Mouse (Mus musculus): Measurements from ENCODE around the gene Gdpd1.
"Not testable (repeated sequence)": the region's sequence is repeated elsewhere in the genome, so short reads cannot be mapped to it uniquely, and the experiment has no call there.

Gene Gdpd1

DNA sequence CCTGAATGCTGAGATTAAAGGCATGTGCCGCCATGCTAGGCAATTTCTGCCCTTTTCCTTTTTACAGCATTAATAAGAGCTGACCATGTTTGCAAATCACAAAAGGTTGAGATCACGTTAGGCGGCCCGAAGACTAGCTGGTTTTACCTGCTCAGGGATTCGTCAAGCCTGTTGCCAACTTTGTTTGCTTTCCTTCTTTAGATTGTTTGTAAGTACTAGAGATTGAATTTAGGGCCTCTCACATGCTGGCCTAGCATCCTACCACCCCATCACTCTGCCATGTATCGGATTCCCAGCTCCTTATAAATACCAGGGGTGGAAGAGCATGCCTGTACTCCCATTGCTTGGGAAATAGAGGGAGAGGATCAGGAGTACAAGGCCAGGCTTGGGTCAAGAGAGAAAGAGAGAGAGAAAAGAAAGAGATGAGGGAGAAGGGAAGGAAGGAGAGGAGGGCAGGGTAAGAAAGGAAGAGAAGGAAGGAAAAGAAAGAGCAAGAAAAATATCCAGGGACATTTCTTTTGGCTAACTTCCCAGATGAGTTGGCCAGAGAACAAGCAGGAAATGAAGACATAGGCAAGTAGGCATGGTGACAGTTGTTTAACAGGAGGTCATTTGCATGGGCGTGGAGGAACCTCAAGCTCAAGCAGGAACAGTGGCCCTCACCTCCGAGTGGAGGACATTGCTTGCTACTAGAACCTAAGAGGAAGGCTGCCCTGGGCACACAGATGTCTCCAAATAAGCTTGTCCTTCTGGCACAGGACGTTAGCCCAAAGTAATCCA lies 47.6 kb downstream of the Gdpd1 start:
- DNase-seq (ENCODE audit: inconsistent ontology term) = no peak

DNA sequence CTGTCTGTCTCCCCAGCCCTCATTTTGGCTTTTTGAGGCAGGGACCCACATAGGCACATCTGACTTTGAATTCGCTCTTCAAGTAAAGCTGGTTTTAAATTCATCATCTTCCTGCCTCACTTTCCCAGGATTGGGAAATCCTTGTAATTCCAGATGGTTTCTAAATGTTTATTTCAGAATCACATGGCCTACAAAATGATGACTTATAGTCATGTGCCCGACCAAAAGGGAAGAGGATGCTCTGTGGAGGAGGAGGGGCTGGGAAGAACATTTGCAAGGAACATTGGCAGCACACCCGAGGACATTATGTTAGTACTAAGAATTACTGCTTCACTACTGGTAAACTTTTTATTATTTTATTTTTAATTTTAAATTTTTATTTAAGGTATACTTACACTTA lies 48.5 kb downstream of the Gdpd1 start:
- no peak for DNase-seq (ENCODE audit: inconsistent ontology term)

DNA sequence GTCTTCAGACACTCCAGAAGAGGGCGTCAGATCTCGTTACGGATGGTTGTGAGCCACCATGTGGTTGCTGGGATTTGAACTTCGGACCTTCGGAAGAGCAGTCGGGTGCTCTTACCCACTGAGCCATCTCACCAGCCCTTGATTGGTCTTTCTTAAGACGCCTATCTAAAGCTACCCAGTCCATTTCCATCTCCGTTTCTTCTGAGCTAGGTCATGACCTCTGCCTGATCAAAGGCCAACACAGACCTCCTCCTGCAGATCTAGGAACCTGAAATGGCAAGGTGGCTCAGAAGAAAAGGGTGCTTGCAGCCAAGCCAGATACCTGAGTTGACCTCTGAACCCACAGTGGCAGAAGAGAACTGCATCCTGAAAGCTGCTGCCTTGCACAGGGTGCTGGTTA lies 50.6 kb downstream of the Gdpd1 start:
- DNase-seq (ENCODE audit: inconsistent ontology term) = not testable (repeated sequence)

DNA sequence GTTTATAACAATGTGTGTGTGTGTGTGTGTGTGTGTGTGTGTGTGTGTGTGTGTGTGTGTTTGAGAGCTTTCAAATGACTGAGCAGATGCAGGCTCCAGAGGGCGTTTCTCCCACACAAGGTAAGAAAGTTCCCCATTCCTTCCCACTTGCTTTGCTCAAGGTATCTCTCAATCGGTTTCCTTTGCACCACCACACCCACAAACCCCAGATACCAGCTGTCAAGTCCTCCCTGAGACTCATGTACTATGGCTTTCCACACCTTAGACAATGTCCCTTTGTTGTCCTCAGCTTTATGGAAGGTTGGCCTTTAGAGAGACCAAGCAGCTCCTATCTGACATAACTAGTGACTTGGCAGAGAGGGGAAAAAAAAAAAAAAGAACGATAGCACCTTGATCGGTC lies 51.1 kb downstream of the Gdpd1 start:
- DNase-seq (ENCODE audit: inconsistent ontology term) = no peak

DNA sequence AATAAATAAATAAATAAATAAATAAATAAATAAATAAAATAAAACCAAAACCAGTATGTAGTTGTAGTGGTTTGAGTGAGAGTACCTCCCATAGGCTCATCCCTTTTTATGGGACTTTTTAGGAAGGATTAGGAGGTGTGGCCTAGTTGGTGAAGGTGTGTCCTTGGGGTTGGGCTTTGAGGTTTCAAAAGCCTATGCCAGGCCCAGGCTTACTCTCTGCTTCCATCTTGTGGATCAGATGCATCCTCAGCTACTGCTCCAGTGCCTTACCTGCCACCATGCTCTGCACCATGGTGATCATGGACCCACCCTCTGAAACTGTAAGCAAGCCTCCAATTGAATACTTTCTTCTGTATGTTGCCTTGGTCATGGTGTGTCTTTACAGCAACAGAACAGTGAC lies 52.3 kb downstream of the Gdpd1 start:
- DNase-seq (ENCODE audit: inconsistent ontology term) = no peak

DNA sequence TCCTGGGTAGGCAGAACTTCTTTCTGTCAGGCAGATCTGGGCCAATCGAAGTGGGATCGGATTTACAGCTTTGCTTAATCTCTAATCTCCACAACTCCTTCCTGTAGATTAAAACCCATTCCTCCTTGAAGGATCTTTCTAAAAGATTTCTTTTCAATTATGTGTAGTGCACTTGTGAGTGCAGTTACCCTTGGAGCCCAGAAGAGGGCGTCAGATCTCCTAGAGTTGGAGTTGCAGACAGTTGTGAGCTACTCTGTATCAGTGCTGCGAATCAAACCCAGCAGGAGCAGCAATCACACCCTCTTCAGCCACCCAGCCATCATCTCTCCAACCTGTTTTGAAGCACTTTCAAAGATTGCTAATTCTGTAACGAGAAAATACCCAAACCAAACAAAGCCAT lies 53.4 kb downstream of the Gdpd1 start:
- DNase-seq (ENCODE audit: inconsistent ontology term) = no peak

DNA sequence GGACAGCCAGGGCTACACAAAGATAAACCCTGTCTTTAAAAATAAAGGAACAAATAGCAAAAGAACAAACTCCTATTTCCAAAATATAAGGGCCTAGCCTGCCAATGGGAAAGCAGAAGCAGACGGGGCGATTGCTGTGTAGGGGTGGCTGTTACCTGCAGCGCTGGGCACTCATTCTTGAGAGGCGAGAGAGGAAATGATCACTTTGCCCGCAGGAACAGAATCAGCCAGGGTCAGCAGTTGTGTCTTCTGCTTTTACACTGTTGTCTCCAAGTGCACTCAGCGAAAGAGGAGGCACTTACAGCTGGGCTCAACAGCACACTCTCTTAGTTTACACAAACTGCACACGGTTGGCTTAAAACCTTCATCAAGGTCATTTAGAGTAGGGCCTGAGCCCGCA lies 54.4 kb downstream of the Gdpd1 start:
- no peak for DNase-seq (ENCODE audit: inconsistent ontology term)

DNA sequence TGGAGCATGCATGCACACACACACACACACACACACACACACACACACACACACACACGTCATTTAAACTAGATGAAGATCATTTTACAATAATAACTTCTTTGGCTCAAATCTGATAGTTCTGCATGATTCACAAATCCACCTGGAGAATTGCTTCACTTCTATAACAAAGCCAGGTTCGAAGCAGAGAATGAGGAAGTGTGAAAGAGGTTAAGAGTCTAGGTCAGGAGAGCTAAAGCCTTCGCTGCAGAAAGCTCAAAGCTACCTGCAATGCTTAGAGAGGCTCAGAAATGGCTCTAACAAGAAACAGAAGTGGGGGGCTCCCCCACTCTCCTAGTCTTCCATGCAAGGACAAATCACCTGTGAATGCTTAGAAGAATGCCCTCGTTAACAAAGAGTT lies 55.8 kb downstream of the Gdpd1 start:
- no peak for DNase-seq (ENCODE audit: inconsistent ontology term)

DNA sequence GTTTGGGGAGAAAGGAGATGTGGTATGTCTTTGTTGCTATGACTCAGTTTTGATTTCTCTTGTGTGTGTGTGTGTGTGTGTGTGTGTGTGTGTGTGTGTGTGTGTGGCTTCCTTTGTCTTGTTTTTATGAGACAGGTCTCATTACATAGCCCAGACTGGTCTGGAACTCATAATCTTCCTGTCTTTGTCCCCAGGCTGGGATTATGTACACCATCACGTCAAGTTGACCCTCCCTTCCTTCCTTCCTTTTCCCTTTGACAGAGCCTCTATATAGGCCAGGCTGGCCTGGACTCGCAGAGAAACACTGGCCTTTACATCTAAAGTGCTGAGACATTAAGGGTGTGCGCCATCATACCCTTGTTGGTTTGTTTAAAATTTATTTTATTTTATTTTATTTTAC lies 58.2 kb downstream of the Gdpd1 start:
- DNase-seq (ENCODE audit: inconsistent ontology term) = no peak

DNA sequence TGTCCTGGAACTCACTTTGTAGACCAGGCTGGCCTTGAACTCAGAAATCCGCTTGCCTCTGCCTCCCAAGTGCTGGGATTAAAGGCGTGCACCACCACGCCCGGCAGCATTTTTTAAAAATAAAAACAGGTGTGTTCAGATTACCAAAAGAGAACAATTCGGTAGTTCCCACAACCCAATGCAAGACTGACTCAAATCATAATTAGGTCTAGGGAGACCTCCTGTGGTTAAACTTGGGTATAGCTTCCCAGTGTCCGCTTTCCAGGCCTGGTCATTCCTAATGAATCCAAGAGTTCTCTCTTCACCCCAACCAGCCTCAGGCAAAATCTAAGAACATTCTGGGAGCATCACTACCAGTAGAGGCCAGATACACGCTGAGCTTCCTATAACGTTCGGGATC lies 63.4 kb downstream of the Gdpd1 start:
- peak; percentile 67 for DNase-seq (ENCODE audit: inconsistent ontology term)

DNA sequence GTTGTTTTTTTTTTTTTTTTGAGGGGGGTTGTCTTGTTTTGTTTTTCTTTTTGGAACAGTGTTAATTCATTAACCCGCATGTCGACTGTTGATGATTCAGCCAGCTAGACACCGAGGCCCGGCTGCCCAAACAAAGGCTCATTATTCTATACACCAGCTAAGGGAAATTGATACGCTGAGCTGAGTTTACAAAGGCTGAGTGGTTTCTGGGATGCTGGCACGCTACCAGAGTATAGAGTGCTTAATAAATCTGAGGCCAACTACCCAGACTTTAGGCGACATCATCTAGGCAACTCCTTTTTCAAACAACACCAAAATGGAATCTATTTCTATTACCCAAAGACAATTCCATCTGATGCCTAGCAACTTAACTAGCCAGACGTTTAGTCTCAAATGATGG lies 66.5 kb downstream of the Gdpd1 start:
- DNase-seq (ENCODE audit: inconsistent ontology term) = peak; percentile 87

DNA sequence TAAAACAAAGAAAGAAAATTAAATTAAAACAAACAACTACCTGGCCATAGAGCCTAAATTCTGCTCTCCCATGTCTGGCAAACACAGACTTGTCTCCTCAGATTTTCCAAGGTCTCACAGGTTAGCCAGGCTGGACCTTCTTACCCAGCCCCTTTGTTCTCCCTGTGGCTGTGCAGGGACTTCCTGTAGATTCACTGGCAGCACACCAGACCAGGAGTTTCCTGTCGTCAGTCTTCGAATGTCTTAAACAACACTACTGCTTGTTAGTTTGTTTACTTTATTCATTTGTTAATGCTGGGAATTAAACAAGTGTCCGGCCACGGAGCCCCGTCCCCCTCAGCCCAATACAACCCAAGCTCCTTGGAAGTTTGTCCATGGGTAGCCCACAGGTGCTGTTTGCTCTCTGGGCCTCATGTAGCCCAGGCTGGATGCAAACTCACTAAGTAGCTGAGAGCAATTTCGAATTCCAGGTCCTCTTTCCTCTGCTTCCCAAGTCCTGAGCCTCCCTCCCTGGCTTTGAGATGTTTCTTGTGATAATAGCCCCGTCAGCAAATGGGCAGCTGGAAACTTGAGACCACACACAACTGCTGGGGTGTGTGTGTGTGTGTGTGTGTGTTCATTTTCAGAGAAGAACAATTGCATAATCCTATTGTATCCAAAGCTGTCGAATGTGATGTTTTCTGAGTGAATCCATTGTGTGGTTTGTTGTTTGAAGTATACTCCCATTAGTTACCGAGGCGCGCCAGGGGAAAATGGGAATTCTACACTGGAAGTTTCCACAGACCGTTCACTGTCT lies 68.7 kb downstream of the Gdpd1 start:
- no peak for DNase-seq (ENCODE audit: inconsistent ontology term)

DNA sequence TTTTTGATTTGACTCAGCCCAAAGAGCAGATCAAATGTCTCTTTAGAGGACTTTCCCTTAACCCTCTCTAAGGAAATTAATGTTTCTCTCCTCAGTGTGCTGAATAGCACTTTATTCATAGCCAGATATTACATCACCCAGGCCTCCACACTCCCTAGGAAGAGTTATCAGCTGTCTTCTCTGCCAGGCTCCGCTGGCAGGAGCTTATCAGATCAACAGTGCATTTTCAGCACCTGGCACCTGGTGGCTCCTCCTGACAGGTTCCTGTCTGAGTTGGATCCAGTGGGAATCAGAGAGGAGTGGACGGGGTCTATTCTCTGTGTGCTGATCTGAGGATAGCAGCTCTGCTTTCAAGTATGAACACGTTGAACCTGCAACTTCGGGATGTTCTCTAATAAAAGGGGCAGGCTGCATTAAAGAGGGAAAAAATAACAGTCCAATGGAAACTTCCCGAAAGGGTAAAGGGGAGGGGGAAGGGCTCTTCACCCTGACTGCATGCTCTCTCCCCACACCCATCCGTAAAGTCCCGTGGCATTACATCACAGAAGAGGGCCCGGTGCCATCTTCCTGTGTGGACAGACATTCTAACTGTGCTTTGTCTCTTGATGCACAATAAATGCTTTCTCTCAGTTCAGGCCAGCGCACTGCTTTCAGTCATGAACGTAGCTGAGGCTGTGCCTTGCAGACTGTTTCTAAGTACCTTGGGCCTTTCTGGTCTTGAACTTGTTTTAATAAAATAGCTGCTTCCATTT lies 71.6 kb downstream of the Gdpd1 start:
- no peak for DNase-seq (ENCODE audit: inconsistent ontology term)

DNA sequence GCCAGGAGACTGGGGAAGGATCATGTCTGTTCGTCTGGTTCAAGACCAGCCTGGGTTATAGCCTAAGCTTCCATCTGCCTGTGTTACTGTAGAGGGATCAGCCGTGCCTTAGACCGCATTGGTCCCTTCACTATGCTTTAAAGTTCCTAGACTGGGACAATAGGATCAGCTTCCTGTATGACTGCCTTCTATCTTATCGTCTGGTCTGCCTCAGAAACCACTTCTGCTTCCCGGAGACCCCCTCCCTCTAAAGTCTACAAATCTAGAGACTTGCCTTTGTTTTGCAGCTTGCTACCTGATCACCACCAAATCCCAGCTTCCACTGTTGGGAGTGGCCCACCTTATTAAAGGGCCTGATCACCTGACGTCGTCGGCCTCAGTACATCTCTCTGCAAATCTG lies 72.6 kb downstream of the Gdpd1 start:
- DNase-seq (ENCODE audit: inconsistent ontology term) = no peak

DNA sequence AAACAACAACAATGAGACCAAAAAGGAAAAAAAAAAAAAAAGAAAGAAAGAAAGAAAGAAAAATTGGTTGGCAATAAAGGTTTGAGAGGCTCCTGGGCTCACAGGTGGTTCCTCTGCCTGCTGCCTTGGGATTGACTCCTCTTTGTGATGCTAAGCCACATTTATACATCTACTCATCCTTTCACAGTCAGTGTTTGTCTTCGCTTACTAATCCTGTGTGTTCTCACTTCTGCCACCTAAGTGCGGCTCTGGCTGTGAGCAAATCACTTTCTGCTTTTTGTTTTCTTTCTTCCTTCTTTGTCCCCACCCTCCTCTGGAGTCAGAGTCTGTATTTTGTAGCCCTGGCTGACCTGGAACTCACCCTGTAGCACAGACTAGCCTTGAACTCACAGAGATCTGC lies 77.6 kb downstream of the Gdpd1 start:
- DNase-seq (ENCODE audit: inconsistent ontology term) = no peak

DNA sequence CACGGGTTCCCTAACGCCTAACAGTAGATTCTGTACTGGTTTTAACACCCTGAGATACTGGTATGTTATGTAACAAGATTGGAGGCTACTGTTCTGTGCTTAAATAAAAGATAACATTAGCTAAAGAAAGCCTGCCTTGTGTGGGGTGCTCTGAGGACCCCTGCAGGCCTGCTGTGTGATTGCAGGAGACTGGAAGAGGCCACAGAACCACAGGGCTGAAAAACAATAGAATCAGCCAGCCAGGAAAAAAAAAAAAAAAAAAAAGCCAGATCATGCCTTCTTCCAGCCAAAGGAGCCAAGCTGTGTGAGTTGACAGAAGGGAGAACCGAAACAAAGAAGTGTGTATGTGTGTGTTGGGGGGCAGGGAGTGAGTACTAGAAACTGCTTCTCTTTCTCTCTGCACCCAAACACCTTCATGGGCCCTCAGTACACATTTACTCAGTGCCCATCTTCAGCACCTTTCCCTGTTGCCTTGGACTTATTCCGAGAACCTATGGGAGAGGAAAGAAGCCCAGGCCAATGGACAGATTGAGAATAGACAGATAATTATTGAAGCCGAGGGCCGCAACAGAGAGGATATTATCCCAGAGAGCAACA lies 78.1 kb downstream of the Gdpd1 start:
- peak; percentile 79 for DNase-seq (ENCODE audit: inconsistent ontology term)

DNA sequence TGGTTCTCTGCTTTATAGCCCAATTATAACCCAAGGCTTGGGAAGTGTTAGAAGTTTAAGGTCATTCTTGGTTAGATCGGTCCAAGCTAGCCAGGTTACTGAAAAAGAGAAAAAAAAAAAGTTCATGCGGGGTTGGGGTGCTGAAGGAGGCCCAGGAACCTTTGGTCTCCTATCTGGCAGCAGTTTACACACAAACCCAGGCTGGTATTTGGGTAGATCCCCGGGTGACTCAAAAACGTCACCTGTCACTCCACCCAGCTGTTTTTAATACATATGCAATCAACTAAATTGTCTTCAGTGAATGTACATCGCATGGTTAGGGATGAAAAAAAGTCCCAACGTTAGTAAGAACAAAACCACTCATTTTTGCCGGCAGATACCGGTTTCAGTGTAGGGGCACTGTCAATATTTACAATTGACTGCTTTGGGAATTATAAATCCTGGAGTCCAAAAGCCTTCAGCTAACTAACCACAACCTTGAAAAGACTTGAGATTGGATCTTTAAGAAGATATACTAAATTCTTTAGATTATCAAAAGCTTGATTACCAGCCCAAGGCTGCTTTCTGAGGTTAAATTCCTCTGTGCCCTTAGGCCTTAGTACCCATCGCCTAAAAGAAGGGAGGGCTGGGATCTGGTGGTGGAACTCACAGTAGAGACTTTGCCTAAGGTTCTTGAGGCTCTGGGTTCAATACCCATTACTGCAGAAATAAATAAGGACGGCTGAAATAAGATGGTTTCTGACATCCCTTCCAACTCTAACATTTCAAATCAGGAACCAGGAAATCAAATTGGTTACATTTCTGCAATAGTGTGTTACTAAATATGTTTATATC lies 78.9 kb downstream of the Gdpd1 start:
- no peak for DNase-seq (ENCODE audit: inconsistent ontology term)

DNA sequence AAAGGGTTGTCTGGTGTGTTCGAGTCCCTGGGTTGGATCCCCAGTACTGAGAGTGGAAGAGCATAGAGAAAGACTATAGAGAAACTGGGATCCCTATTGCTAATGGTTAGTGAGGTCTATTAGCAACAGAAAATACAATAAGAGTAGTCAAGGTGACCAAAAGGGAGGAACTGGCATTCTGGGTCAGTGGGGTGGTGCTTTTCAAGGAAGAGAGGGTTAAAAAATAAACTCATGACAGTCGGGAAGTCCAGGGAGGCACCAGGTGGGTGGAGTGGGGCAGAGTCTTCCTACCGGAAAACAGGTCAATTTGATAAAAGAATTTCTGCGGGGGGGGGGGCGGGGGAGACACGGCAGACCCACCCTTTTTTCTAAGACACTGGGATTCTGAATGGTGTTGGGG lies 79.5 kb downstream of the Gdpd1 start:
- no peak for DNase-seq (ENCODE audit: inconsistent ontology term)

DNA sequence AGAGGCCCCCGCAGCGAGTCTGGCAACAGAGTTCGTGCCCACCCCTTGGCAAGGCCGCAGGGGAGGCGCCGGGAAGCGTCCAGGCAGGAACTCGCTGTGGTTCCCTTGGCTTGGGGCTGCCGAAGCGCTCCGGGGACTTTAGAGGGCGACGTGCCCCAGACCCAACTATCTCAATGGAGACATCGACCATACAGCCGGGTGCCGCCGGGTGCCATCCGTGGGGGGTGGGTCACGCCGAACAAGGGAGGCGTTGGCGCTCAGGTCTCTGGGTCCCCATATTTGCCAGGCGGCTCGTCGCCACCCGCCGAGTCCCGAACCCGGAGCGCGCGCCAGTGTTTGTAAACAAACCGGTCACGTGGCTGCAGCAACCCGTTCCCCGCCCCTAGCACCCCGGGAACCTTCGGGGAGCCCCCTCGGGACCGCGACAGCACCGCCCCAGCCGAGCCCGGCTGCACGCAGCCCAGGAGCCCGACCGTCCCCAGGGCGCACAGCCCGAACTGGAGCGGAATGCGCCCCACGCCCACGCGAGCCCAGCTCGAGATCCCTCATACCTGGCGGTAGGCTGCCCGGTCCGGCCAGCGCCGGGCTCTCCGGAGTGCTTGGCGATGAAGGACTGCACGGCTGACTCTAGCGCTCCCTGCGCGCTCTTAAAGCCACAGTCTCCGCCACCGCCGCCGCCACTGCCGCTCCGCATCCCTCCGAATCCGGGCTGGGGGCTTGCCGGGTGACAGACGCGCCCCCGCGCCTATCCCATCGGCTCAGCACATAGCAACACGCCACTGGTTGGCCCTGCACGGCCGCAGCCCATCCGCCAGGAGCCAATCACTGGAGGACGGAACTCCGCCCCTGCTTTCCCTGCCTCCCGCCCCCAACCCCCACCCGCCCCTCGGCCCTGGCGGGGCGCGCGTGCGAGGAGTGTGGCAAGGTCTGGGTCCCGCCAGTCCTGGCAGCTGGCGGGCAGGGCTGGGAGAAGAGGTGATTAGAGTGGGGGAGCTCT lies 80.5 kb downstream of the Gdpd1 start, which contains the start of gene Ypel2:
Ypel2 (minus strand) TSS at position 667 of the 997 bp plus-strand sequence.
- DNase-seq (ENCODE audit: inconsistent ontology term) = peak; percentile 98

DNA sequence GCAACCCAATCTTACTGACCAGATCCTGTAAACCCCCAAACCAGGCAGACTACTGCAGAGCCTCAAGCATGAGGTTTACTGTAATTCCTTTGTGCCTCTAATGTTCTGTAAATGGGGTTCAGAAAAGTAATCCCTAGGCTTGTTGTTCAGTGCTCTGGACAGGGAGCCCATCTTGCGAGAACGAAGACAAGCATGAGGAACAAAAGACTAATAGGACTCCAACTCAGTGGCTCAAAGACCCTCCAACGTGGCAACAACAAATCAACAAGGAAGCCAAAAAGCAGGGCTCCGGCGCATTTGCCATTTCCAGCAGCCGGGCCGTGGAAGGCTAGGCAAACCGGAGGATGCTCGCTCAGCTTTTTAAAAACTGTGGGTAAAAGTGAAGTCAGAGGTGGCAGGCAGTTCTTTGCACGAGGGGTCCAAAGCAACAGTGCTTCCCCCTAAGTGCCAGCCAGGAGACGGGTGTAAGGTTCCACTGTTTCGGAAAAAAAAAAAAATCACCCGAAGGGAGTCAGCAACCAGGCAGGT lies 81.3 kb downstream of the Gdpd1 start:
- peak; percentile 19 for DNase-seq (ENCODE audit: inconsistent ontology term)
